Mouse (Mus musculus) myocyte (in vitro differentiated cells): ENCODE data around the gene Armh3. TPM values are rescaled to one million over a fixed set of nuclear protein-coding genes. Genes with fewer than 3 reads are reported as not detected.
A peak's percentile ranks its signal among the peaks of the same experiment; 100 is the strongest.

Experiments
- H3K27me3 ChIP-seq: one replicate; pipeline ENCODE4 v1.6.1; 2011; ENCODE audit not compliant: control insufficient read depth, insufficient read depth, insufficient read length
- H3K36me3 ChIP-seq: one replicate; pipeline ENCODE4 v1.6.1; 2011; ENCODE audit not compliant: control insufficient read depth, insufficient read depth
- H3K4me2 ChIP-seq: one replicate; pipeline ENCODE4 v1.6.1; 2011; ENCODE audit warnings: low read depth, control low read depth
- H3K4me3 ChIP-seq: one replicate; pipeline ENCODE4 v1.5.1; 2011; ENCODE audit warnings: mild to moderate bottlenecking, control low read depth, moderate library complexity
- H3K79me2 ChIP-seq: one replicate; pipeline ENCODE4 v1.6.1; 2011; ENCODE audit not compliant: control insufficient read depth, insufficient read depth
- H3ac ChIP-seq: one replicate; pipeline ENCODE4 v1.6.1; 2011; ENCODE audit not compliant: control insufficient read depth, insufficient read length
- CEBPB ChIP-seq: IDR thresholded peaks from 2 replicates; pipeline ENCODE4 v1.6.1; 2011; ENCODE audit warnings: mild to moderate bottlenecking, moderate library complexity; ENCODE audit not compliant: poor library complexity, insufficient read depth, severe bottlenecking
- E2F4 ChIP-seq: IDR thresholded peaks from one replicate; pipeline ENCODE4 v1.6.1; 2011; ENCODE audit warnings: mild to moderate bottlenecking, control low read depth, moderate library complexity; ENCODE audit not compliant: insufficient read depth
- MAX ChIP-seq: IDR thresholded peaks from one replicate; pipeline ENCODE4 v1.6.1; 2011; ENCODE audit warnings: low read depth, mild to moderate bottlenecking, control low read depth
- MYOD1 ChIP-seq, 3 experiments: IDR thresholded peaks; one replicate each; pipeline ENCODE4 v1.6.1; 2011; ENCODE audit warnings: control low read depth in 2 of 3, low read depth in 2 of 3, mild to moderate bottlenecking in 2 of 3, moderate library complexity in 1 of 3; ENCODE audit not compliant: insufficient read length in 2 of 3, control insufficient read depth in 1 of 3
- MYOG ChIP-seq, 3 experiments: IDR thresholded peaks; one replicate each; pipeline ENCODE4 v1.6.1; 2011; ENCODE audit warnings: control low read depth in 2 of 3, low read depth in 2 of 3, mild to moderate bottlenecking in 2 of 3; ENCODE audit not compliant: insufficient read length in 2 of 3, control insufficient read depth in 1 of 3, insufficient read depth in 1 of 3
- POLR2A ChIP-seq: IDR thresholded peaks from one replicate; pipeline ENCODE4 v1.6.1; 2011; ENCODE audit warnings: low read depth, mild to moderate bottlenecking, control low read depth, moderate library complexity; ENCODE audit not compliant: insufficient read length
- POLR2AphosphoS2 ChIP-seq: IDR thresholded peaks from one replicate; pipeline ENCODE4 v1.6.1; 2011; ENCODE audit warnings: low read depth, control low read depth; ENCODE audit not compliant: insufficient read length
- REST ChIP-seq: IDR thresholded peaks from one replicate; pipeline ENCODE4 v1.6.1; 2011; ENCODE audit warnings: mild to moderate bottlenecking, control low read depth, moderate library complexity; ENCODE audit not compliant: insufficient read depth, insufficient read length
- SRF ChIP-seq: IDR thresholded peaks from one replicate; pipeline ENCODE4 v1.6.1; 2011; ENCODE audit warnings: low read depth; ENCODE audit not compliant: control insufficient read depth, insufficient read length
- TCF12 ChIP-seq: IDR thresholded peaks from one replicate; pipeline ENCODE4 v1.6.1; 2011; ENCODE audit warnings: mild to moderate bottlenecking, control low read depth; ENCODE audit not compliant: poor library complexity, insufficient read depth, severe bottlenecking
- TCF3 ChIP-seq: IDR thresholded peaks from one replicate; pipeline ENCODE4 v1.6.1; 2011; ENCODE audit warnings: low read depth, control low read depth; ENCODE audit not compliant: insufficient read length
- USF1 ChIP-seq: IDR thresholded peaks from one replicate; pipeline ENCODE4 v1.6.1; 2011; ENCODE audit warnings: low read depth, mild to moderate bottlenecking, control low read depth, moderate library complexity
- polyA plus RNA-seq: library from polyadenylated mRNA; unstranded; fragments of >200 nt; fragmentation: generic; extraction: Trizol; gene quantifications from one replicate; pipeline ENCODE4 v1.2.1, GENCODE M21; 2012; ENCODE audit warnings: missing spikeins

Gene Armh3
- polyA plus RNA-seq, 1 experiment, result 9.7 TPM

- H3K4me2 ChIP-seq, result no peak overlapping the region
- TF ChIP-seq SRF (no peak), TCF3 (no peak), POLR2AphosphoS2 (no peak), MAX (no peak), USF1 (no peak), POLR2A (no peak), E2F4 (no peak), MYOG (IDR thresholded peaks at IDR 0.05; ENCODE audit: control insufficient read depth in 1 of 3, insufficient read depth in 1 of 3, insufficient read length in 2 of 3, low read depth in 2 of 3) (no peak), TCF12 (no peak), REST (no peak), MYOD1 (IDR thresholded peaks at IDR 0.05; ENCODE audit: control insufficient read depth in 1 of 3, insufficient read length in 2 of 3, low read depth in 2 of 3) (no peak)
- no peaks in the 10 kb centered on the region for H3K27me3 ChIP-seq
- H3K4me3 ChIP-seq, result no peak overlapping the region
- no peaks in the 10 kb centered on the region for H3K36me3 ChIP-seq
- H3ac ChIP-seq, result no peak overlapping the region
- no peaks in the 10 kb centered on the region for H3K79me2 ChIP-seq
Observed at GRCm38 (mm10) chr19:45789365-45789764, 208.9 kb downstream of the Armh3 start.

- Histone ChIP-seq H3K4me3 (no peak overlapping the region), H3K36me3 (no peaks in the 10 kb centered on the region), H3K27me3 (no peaks in the 10 kb centered on the region)
Observed at GRCm38 (mm10) chr19:45788337-45788736, 210.0 kb downstream of the Armh3 start.

GRCm38 (mm10) chr19:45787450-45787849 lies 210.8 kb downstream of the Armh3 start:
- peaks cover 5% of the 10 kb centered on the region for H3K79me2 ChIP-seq
- TF ChIP-seq MAX, result no peak
- no peak for TF ChIP-seq REST
- TF ChIP-seq SRF, result no peak
- H3K27me3 ChIP-seq, result no peaks in the 10 kb centered on the region
- no peak overlapping the region for H3ac ChIP-seq
- H3K4me2 ChIP-seq, result no peak overlapping the region
- H3K36me3 ChIP-seq, result no peaks in the 10 kb centered on the region
- H3K4me3 ChIP-seq, result no peak overlapping the region

More at GRCm38 (mm10) chr19:45788337-45788736, 210.0 kb downstream of the Armh3 start:
- Histone ChIP-seq H3K4me2 (no peak overlapping the region), H3ac (no peak overlapping the region), H3K79me2 (no peaks in the 10 kb centered on the region)
- TF ChIP-seq E2F4, result no peak
- no peak for TF ChIP-seq POLR2AphosphoS2
- no peak for TF ChIP-seq MAX
- no peak for TF ChIP-seq SRF
- no peak for TF ChIP-seq MYOG (IDR thresholded peaks at IDR 0.05; ENCODE audit: control insufficient read depth in 1 of 3, insufficient read depth in 1 of 3, insufficient read length in 2 of 3, low read depth in 2 of 3)
- no peak for TF ChIP-seq TCF3
- TF ChIP-seq TCF12, result no peak
- TF ChIP-seq POLR2A, result no peak
- no peak for TF ChIP-seq REST
- TF ChIP-seq CEBPB, result no peak
- no peak for TF ChIP-seq USF1
- TF ChIP-seq MYOD1 (IDR thresholded peaks at IDR 0.05; ENCODE audit: control insufficient read depth in 1 of 3, insufficient read length in 2 of 3, low read depth in 2 of 3), result no peak

GRCm38 (mm10) chr19:45785470-45785869 lies 212.8 kb downstream of the Armh3 start:
- Histone ChIP-seq H3ac (no peak overlapping the region), H3K4me3 (no peak overlapping the region), H3K27me3 (no peaks in the 10 kb centered on the region), H3K4me2 (no peak overlapping the region), H3K79me2 (peaks cover 25% of the 10 kb centered on the region), H3K36me3 (peaks cover 8% of the 10 kb centered on the region)
- no peak for TF ChIP-seq SRF
- TF ChIP-seq REST, result no peak
- TF ChIP-seq TCF12, result no peak
- TF ChIP-seq USF1, result no peak
- TF ChIP-seq CEBPB, result no peak
- TF ChIP-seq POLR2A, result no peak
- TF ChIP-seq MAX, result no peak
- TF ChIP-seq E2F4, result no peak
- TF ChIP-seq MYOG (IDR thresholded peaks at IDR 0.05; ENCODE audit: control insufficient read depth in 1 of 3, insufficient read depth in 1 of 3, insufficient read length in 2 of 3, low read depth in 2 of 3), result no peak
- no peak for TF ChIP-seq TCF3
- no peak for TF ChIP-seq MYOD1 (IDR thresholded peaks at IDR 0.05; ENCODE audit: control insufficient read depth in 1 of 3, insufficient read length in 2 of 3, low read depth in 2 of 3)
- TF ChIP-seq POLR2AphosphoS2, result no peak

GRCm38 (mm10) chr19:45783933-45784576 lies 214.2 kb downstream of the Armh3 start:
- Histone ChIP-seq H3K79me2 (peaks cover 39% of the 10 kb centered on the region), H3ac (no peak overlapping the region), H3K4me3 (peak overlapping the region; percentile 85), H3K27me3 (no peaks in the 10 kb centered on the region), H3K36me3 (peaks cover 8% of the 10 kb centered on the region), H3K4me2 (peak overlapping the region; percentile 82)
- TF ChIP-seq TCF12 (no peak), POLR2AphosphoS2 (no peak), REST (no peak), POLR2A (peak; percentile 66), SRF (no peak)
